Mouse (Mus musculus) naive thymus-derived CD4-positive, alpha-beta T cell, adult 2 months (primary cell): ENCODE measurements at regions not wholly inside any gene's neighbourhood (a gene's known extent, or its start where the extent isn't known, plus 50 kb on each side); places are given as distances from the start of the nearest gene placed in this dataset.

Source experiments
- DNase-seq: peaks from one replicate; pipeline ENCODE4 v3.0.0-alpha.2; 2011; ENCODE audit warnings: low read depth

DNA sequence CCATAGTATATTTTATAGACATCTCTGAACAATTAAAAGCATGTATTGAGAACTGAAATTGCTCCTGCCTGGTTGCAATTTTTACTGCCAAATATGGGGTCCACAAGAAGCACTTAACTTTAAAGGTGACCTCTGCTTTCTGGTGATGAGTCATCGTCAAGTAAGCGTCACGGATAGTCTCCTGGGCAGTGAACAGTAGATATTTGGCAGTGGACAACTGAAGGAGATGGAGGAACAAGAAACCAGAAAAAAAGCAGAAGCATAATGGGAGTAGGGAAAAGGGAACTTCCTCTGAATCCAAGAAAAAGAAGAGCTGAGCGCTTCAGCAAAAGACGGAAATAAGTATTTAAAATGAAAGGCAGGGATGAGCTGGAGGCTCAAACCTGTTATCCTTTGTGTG, 199.3 kb downstream of the Sox4 start:
- DNase-seq = no peak

- no peak for DNase-seq
Observed at GRCm38 (mm10) chr13:28750949-28751692, 202.4 kb downstream of the Sox4 start.

- DNase-seq = no peak
Observed at GRCm38 (mm10) chr13:28740158-28740670, 213.3 kb downstream of the Sox4 start.

GRCm38 (mm10) chr13:28738160-28739100, 215.1 kb downstream of the Sox4 start:
- no peak for DNase-seq

DNA sequence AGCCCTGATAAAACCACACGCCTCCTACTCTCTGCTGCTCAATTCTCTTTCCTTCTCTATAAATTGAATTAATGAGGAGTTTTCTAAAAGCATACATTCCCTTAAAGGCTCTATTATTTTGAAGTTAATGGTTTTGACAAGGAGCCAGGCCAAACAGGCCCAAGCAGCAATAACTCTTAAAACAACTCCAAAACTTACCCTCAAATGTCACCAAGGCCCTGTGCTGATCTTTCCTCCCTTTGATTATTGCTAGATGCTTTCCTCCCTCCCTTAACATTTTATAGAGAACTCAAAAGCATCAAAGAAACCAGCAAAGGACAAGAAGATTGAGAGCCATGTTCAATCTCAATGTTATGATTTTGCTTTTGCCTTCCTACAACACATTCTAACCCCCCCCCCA, 221.0 kb downstream of the Sox4 start:
- no peak for DNase-seq

- no peak for DNase-seq
Observed at GRCm38 (mm10) chr13:28732036-28732435, 221.5 kb downstream of the Sox4 start.

GRCm38 (mm10) chr13:28730059-28730580, 223.4 kb downstream of the Sox4 start:
- DNase-seq = peak; percentile 31

- no peak for DNase-seq
Observed at GRCm38 (mm10) chr13:28728768-28729167, 224.7 kb downstream of the Sox4 start.

- DNase-seq = peak; percentile 51
Observed at GRCm38 (mm10) chr13:28724300-28724699, 229.2 kb downstream of the Sox4 start.

- DNase-seq = no peak
Observed at GRCm38 (mm10) chr13:28722074-28722473, 231.4 kb downstream of the Sox4 start.

- no peak for DNase-seq
Observed at GRCm38 (mm10) chr13:28721548-28721981, 231.9 kb downstream of the Sox4 start.

DNA sequence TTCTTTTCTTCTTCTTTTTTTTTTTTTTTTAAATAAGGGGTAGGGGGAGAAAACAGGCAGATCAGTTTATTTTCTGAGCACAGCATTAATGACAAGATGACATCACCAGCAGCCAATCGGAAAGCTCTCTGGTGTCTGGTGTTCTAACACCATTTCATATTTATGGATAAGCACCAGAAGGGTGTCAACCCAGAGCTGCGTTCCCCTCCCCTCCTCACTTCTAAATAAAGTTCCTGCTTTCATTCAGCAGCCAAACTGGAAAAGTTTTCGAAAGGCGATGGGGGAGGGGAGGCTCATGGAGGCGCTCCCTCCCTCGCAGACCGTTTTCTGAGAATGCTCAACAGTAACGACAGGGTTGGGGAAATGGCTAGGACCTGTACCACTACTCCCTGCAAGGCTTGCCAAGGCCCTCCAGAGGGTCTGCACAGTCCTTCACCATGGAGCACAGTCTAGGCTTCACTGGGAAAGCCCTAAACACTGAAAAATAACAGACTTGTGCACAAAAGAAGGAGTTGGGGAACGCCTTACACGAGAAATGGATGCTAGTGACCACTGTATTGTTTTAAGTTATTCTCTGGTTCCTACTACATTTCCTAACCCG, 232.8 kb downstream of the Sox4 start:
- peak; percentile 25 for DNase-seq

GRCm38 (mm10) chr13:28720169-28720568, 233.3 kb downstream of the Sox4 start:
- DNase-seq = peak; percentile 74

DNA sequence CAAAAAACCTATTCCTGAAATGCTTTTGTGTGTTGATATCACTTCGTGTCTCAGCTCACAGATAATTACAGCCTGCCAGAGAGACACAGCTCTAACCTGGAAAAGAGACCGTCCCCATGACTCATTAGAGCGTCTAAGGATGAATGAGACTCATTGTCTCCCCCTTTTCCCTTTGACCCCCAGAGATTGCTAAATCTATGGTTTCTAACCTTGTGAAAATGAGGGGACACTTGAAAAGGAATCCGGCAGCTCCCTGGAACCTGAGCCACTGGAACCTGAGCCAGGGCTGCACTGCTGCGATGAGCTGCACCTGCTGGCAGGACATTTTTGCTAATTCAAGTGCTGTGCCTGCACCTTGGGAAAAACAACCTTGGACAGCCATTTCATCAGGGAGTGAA, 234.6 kb downstream of the Sox4 start:
- DNase-seq = no peak

DNA sequence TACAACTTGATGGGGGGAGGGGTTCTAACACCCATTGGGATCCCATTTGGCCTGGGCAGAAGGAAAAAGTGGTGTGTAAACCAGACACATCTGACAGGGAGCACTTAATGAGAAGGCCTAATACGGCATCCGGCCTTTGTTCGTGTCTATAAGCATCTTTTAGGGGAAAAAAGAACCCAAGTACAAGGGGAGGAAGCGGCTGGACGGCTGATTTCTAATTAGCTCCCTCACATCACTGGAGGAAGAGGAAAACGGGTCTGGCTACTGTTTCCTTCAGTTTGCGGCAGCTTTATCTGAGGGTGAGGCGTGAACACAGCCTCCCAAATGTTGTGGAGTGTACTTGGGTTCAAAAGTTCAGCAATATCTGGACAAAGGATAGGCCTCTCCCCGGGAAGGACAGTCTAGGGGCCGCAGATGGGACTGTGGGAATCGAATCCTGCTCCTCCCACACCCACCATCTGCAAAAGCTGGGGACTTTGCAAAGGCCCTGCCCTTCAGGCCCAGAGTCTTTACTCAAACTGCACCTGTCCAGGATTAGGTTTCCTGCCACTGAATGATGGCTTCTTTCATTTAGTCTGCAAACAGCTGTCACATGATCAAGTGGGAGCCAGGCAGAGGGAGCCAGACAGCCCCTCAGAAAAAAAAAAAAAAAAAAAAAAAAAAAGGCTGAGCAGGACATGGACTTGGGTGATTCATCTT, 235.2 kb downstream of the Sox4 start:
- DNase-seq = no peak

- DNase-seq = no peak
Observed at GRCm38 (mm10) chr13:28717404-28717803, 236.1 kb downstream of the Sox4 start.

DNA sequence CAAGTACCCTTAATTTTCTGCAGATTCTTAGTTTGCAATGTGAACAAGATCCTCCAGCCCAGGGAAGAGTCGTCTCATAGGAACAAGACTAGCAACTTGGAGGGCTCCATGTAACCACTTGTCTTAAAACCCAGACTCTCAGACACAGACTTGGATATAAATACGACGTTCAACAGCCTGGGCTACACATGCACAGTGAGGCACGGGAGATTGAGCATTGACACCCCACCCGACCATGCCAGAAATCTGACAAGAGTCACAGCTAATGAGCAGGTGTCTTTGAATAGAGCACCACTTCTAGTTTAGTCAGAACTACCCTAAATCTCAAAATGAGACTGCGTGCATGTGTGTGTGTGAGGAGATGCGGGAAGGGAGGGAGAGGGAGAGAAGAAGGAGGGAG, 243.5 kb downstream of the Sox4 start:
- DNase-seq = no peak

- no peak for DNase-seq
Observed at GRCm38 (mm10) chr13:28701309-28701708, 252.2 kb downstream of the Sox4 start.

GRCm38 (mm10) chr13:28700081-28700480, 253.4 kb downstream of the Sox4 start:
- DNase-seq = no peak

GRCm38 (mm10) chr13:28699490-28700032, 254.0 kb downstream of the Sox4 start:
- DNase-seq = no peak
